Mouse (Mus musculus) cerebellum, adult 2 months (tissue): ENCODE measurements around the gene Fgf14.

Experiments
- CTCF ChIP-seq: fragments of 200-500 bp; IDR thresholded peaks from 2 replicates; pipeline ENCODE4 v1.5.1; 2011; ENCODE audit warnings: low read depth, mild to moderate bottlenecking, control low read depth, low read length, moderate library complexity, borderline replicate concordance; ENCODE audit not compliant: insufficient read depth
- POLR2A ChIP-seq: fragments of 200-500 bp; IDR thresholded peaks from 2 replicates; pipeline ENCODE4 v1.6.1; 2011; ENCODE audit warnings: low read length, control low read depth, borderline replicate concordance; ENCODE audit not compliant: insufficient read depth

DNA sequence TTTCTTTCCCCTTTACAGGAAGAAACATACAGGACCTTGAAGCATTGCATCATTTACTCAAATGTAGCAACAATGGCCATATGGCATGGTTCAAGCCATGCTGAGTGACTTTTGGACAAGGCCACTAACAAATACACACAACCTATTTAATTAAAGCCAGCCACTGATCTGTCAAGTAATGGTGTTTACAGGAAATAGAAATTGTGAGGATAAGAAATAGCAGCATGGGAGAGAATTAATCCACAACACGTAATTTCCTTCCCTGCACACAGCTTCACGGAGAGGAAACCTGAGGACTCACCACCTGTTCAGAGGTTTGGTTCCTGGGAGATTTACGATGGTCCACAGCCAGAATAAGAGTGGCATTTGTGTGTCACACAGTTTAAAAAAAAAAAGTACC, 140.8 kb downstream of the Fgf14 start:
- TF ChIP-seq POLR2A (no peak), CTCF (no peak)
